Mouse (Mus musculus): ENCODE results near the gene Klf3. TPM values are rescaled to one million over a fixed set of nuclear protein-coding genes. Genes with fewer than 3 reads are reported as not detected.
A peak's percentile ranks its signal among the peaks of the same experiment; 100 is the strongest.

The Klf3 gene
- polyA plus RNA-seq, 1 experiment = 105 TPM

- Histone ChIP-seq H3K4me3 (ENCODE audit: insufficient read depth, low read length) (peak overlapping the region; percentile 15; the same call in 1 of the 2 replicates), H3K4me1 (ENCODE audit: control insufficient read depth, insufficient read depth, low read length) (peaks cover 16% of the 10 kb centered on the region), H3K27ac (ENCODE audit: insufficient read depth, low read length) (peak overlapping the region; percentile 30)
- TF ChIP-seq POLR2A (IDR thresholded peaks at IDR 0.05; ENCODE audit: low read depth, low read length) = no peak
- no peak for TF ChIP-seq CTCF (IDR thresholded peaks at IDR 0.05; ENCODE audit: borderline replicate concordance, insufficient read depth, low read length)
These were observed 5.2 kb downstream of the Klf3 start for GRCm38 (mm10) chr5:64808106-64809010.

GRCm38 (mm10) chr5:64809257-64809656 is 6.1 kb downstream of the Klf3 start:
- TF ChIP-seq POLR2A (IDR thresholded peaks at IDR 0.05; ENCODE audit: low read depth, low read length) = no peak
- no peak for TF ChIP-seq CTCF (IDR thresholded peaks at IDR 0.05; ENCODE audit: borderline replicate concordance, insufficient read depth, low read length)
- Histone ChIP-seq H3K4me3 (ENCODE audit: insufficient read depth, low read length) (no peak overlapping the region), H3K27ac (ENCODE audit: insufficient read depth, low read length) (no peak overlapping the region; the same call in 1 of the 2 replicates), H3K4me1 (ENCODE audit: control insufficient read depth, insufficient read depth, low read length) (peaks cover 20% of the 10 kb centered on the region)

GRCm38 (mm10) chr5:64809864-64810263 is 6.7 kb downstream of the Klf3 start:
- Histone ChIP-seq H3K4me1 (ENCODE audit: control insufficient read depth, insufficient read depth, low read length) (peaks cover 23% of the 10 kb centered on the region), H3K27ac (ENCODE audit: insufficient read depth, low read length) (peak overlapping the region; percentile 95), H3K4me3 (ENCODE audit: insufficient read depth, low read length) (no peak overlapping the region)
- TF ChIP-seq CTCF (IDR thresholded peaks at IDR 0.05; ENCODE audit: borderline replicate concordance, insufficient read depth, low read length) (no peak), POLR2A (IDR thresholded peaks at IDR 0.05; ENCODE audit: low read depth, low read length) (no peak)

GRCm38 (mm10) chr5:64810860-64811499 is 7.8 kb downstream of the Klf3 start:
- TF ChIP-seq POLR2A (IDR thresholded peaks at IDR 0.05; ENCODE audit: low read depth, low read length) (0 out of 2 replicates have a peak, but pooled peaks have one; percentile 7), CTCF (IDR thresholded peaks at IDR 0.05; ENCODE audit: borderline replicate concordance, insufficient read depth, low read length) (no peak)
- H3K4me3 ChIP-seq (ENCODE audit: insufficient read depth, low read length) = no peak overlapping the region
- peaks cover 29% of the 10 kb centered on the region for H3K4me1 ChIP-seq (ENCODE audit: control insufficient read depth, insufficient read depth, low read length)
- H3K27ac ChIP-seq (ENCODE audit: insufficient read depth, low read length) = peak overlapping the region; percentile 95

GRCm38 (mm10) chr5:64811500-64812123 is 8.4 kb downstream of the Klf3 start:
- peak overlapping the region; percentile 95 for H3K27ac ChIP-seq (ENCODE audit: insufficient read depth, low read length)
- H3K4me1 ChIP-seq (ENCODE audit: control insufficient read depth, insufficient read depth, low read length) = peaks cover 33% of the 10 kb centered on the region
- TF ChIP-seq CTCF (IDR thresholded peaks at IDR 0.05; ENCODE audit: borderline replicate concordance, insufficient read depth, low read length) (no peak), POLR2A (IDR thresholded peaks at IDR 0.05; ENCODE audit: low read depth, low read length) (0 out of 2 replicates have a peak, but pooled peaks have one; percentile 15)
- peak overlapping the region; percentile 27 for H3K4me3 ChIP-seq (ENCODE audit: insufficient read depth, low read length)

- H3K27ac ChIP-seq (ENCODE audit: insufficient read depth, low read length) = peak overlapping the region; percentile 95
- no peak for TF ChIP-seq CTCF (IDR thresholded peaks at IDR 0.05; ENCODE audit: borderline replicate concordance, insufficient read depth, low read length)
- peak; percentile 40 for TF ChIP-seq POLR2A (IDR thresholded peaks at IDR 0.05; ENCODE audit: low read depth, low read length)
- peak overlapping the region; percentile 43 for H3K4me3 ChIP-seq (ENCODE audit: insufficient read depth, low read length)
- H3K4me1 ChIP-seq (ENCODE audit: control insufficient read depth, insufficient read depth, low read length) = peaks cover 38% of the 10 kb centered on the region
These were observed 9.2 kb downstream of the Klf3 start for GRCm38 (mm10) chr5:64812124-64812982.

- H3K4me3 ChIP-seq (ENCODE audit: insufficient read depth, low read length) = peak overlapping the region; percentile 43
- H3K27ac ChIP-seq (ENCODE audit: insufficient read depth, low read length) = peak overlapping the region; percentile 95
- TF ChIP-seq CTCF (IDR thresholded peaks at IDR 0.05; ENCODE audit: borderline replicate concordance, insufficient read depth, low read length) (no peak), POLR2A (IDR thresholded peaks at IDR 0.05; ENCODE audit: low read depth, low read length) (0 out of 2 replicates have a peak, but pooled peaks have one; percentile 8)
- H3K4me1 ChIP-seq (ENCODE audit: control insufficient read depth, insufficient read depth, low read length) = peaks cover 38% of the 10 kb centered on the region
These were observed 9.8 kb downstream of the Klf3 start for GRCm38 (mm10) chr5:64812983-64813304.

GRCm38 (mm10) chr5:64813361-64813760 is 10.2 kb downstream of the Klf3 start:
- no peak overlapping the region for H3K4me3 ChIP-seq (ENCODE audit: insufficient read depth, low read length)
- TF ChIP-seq CTCF (IDR thresholded peaks at IDR 0.05; ENCODE audit: borderline replicate concordance, insufficient read depth, low read length) = peak; percentile 40; the same call in 1 of the 2 replicates
- TF ChIP-seq POLR2A (IDR thresholded peaks at IDR 0.05; ENCODE audit: low read depth, low read length) = no peak
- peaks cover 36% of the 10 kb centered on the region for H3K4me1 ChIP-seq (ENCODE audit: control insufficient read depth, insufficient read depth, low read length)
- H3K27ac ChIP-seq (ENCODE audit: insufficient read depth, low read length) = no peak overlapping the region

- TF ChIP-seq POLR2A (IDR thresholded peaks at IDR 0.05; ENCODE audit: low read depth, low read length) (no peak), CTCF (IDR thresholded peaks at IDR 0.05; ENCODE audit: borderline replicate concordance, insufficient read depth, low read length) (no peak)
- H3K4me3 ChIP-seq (ENCODE audit: insufficient read depth, low read length) = no peak overlapping the region
- no peak overlapping the region for H3K27ac ChIP-seq (ENCODE audit: insufficient read depth, low read length)
- H3K4me1 ChIP-seq (ENCODE audit: control insufficient read depth, insufficient read depth, low read length) = peaks cover 31% of the 10 kb centered on the region
These were observed 11.2 kb downstream of the Klf3 start for GRCm38 (mm10) chr5:64814416-64814815.

Measured in embryonic fibroblast, embryonic 13.5 days (primary cell).